Mouse (Mus musculus): Measurements from ENCODE around the gene Pex14. TPM values are rescaled to one million over a fixed set of nuclear protein-coding genes. Genes with fewer than 3 reads are reported as not detected.

Gene Pex14
- polyA plus RNA-seq, 1 experiment, result 12.4 TPM

DNA sequence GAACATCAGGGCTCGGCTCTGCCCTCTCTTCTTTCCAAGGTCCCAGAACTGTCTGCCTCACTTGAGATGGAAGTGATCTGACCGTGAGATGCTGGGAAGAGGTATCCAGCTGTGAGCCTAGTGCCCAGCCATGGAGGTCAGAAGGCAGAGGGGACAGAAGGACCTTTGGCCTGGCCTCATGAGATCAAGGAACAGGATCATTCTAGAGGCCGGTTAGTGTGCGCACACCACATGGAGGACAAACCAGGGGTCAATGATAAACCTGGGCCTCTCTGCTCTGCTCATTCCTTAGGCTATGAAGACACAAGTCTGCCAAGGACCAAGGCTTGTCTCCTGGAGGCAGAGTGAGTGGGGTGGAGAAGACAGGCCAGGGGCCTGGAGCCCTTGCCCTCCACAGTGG is 128.9 kb downstream of the Pex14 start:
- H3K4me3 ChIP-seq (replicated peaks; ENCODE audit: control insufficient read depth, low read depth, low read length), result no peak overlapping the region
- WGBS, result 85% methylated on average over 4 of the region's 4 CpGs
- H3K4me1 ChIP-seq (ENCODE audit: control insufficient read depth, insufficient read depth, low read length), result no peaks in the 10 kb centered on the region
- no peak overlapping the region for H3K27ac ChIP-seq (ENCODE audit: control insufficient read depth, insufficient read depth, low read depth, low read length, poor library complexity)
- TF ChIP-seq POLR2A (IDR thresholded peaks at IDR 0.05; ENCODE audit: borderline replicate concordance, control insufficient read depth, low read depth, low read length) (no peak), CTCF (IDR thresholded peaks at IDR 0.05; ENCODE audit: control insufficient read depth, insufficient read depth, low read length) (no peak)

DNA sequence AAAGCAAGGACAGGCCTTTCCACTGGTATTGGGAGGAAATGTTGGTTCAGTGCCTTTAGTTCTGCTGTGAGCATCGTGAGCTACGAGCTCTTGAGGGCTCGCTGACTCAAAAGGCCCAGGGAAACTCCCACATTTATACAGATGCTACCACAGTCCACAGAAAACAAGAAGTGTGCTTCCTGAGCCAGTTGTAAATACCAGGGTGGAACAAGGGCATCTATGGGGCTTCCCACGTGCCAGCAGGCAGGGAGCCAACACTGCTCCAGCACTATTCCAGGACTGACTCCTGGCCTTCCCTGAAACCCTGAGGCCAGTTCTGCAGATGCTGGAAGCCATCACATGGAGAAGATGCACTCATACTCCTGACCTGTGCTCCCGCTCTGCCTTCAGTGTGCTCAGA is 130.1 kb downstream of the Pex14 start:
- 68% methylated on average over 5 of the region's 5 CpGs for WGBS
- no peak overlapping the region for H3K4me3 ChIP-seq (replicated peaks; ENCODE audit: control insufficient read depth, low read depth, low read length)
- H3K4me1 ChIP-seq (ENCODE audit: control insufficient read depth, insufficient read depth, low read length), result no peaks in the 10 kb centered on the region
- TF ChIP-seq POLR2A (IDR thresholded peaks at IDR 0.05; ENCODE audit: borderline replicate concordance, control insufficient read depth, low read depth, low read length), result no peak
- TF ChIP-seq CTCF (IDR thresholded peaks at IDR 0.05; ENCODE audit: control insufficient read depth, insufficient read depth, low read length), result no peak
- H3K27ac ChIP-seq (ENCODE audit: control insufficient read depth, insufficient read depth, low read depth, low read length, poor library complexity), result no peak overlapping the region

DNA sequence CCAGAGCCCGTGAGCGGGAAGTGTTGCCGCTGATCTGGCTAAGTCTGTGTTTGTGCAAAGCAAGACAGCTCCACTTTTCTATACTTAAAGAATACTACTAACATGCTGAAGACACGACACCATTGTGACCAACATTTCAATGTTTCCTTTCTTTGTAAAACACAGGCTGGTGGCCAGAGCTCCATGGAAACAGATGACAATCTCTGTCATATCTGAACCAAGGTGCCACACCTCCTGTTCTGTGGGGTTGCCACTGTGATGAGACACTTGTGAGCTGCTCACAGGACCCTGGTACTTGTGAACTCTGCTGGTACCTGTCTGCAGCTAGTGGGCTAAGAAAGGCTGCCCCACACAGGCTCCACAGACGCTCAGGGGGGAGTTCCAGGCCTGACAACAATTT is 130.8 kb downstream of the Pex14 start:
- H3K27ac ChIP-seq (ENCODE audit: control insufficient read depth, insufficient read depth, low read depth, low read length, poor library complexity), result no peak overlapping the region
- no peaks in the 10 kb centered on the region for H3K4me1 ChIP-seq (ENCODE audit: control insufficient read depth, insufficient read depth, low read length)
- TF ChIP-seq CTCF (IDR thresholded peaks at IDR 0.05; ENCODE audit: control insufficient read depth, insufficient read depth, low read length), result no peak
- no peak for TF ChIP-seq POLR2A (IDR thresholded peaks at IDR 0.05; ENCODE audit: borderline replicate concordance, control insufficient read depth, low read depth, low read length)
- H3K4me3 ChIP-seq (replicated peaks; ENCODE audit: control insufficient read depth, low read depth, low read length), result no peak overlapping the region
- WGBS, result 82% methylated on average over 5 of the region's 5 CpGs

DNA sequence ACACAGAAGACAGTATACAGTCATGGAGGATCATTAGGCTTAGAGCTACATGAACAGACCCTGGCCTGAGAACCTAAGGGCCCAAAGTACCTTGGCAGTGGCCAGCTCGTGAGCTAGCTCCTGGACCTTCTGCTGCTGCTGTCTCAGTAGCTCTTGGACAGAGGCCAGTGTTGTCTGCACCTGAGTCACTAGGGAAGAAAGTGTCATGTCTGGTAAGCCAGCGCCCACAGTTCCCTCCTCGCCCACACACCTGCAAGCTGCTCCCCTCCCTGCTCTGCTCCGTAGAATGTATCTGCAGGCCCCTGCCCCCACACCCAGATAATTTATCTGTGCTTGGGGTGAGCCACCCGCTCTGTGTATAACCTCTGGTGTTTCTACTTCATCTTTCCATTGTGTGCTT is 133.5 kb downstream of the Pex14 start:
- no peaks in the 10 kb centered on the region for H3K4me1 ChIP-seq (ENCODE audit: control insufficient read depth, insufficient read depth, low read length)
- WGBS, result 83% methylated on average over 5 of the region's 5 CpGs
- no peak overlapping the region for H3K4me3 ChIP-seq (replicated peaks; ENCODE audit: control insufficient read depth, low read depth, low read length)
- TF ChIP-seq CTCF (IDR thresholded peaks at IDR 0.05; ENCODE audit: control insufficient read depth, insufficient read depth, low read length) (no peak), POLR2A (IDR thresholded peaks at IDR 0.05; ENCODE audit: borderline replicate concordance, control insufficient read depth, low read depth, low read length) (no peak)
- no peak overlapping the region for H3K27ac ChIP-seq (ENCODE audit: control insufficient read depth, insufficient read depth, low read depth, low read length, poor library complexity)

DNA sequence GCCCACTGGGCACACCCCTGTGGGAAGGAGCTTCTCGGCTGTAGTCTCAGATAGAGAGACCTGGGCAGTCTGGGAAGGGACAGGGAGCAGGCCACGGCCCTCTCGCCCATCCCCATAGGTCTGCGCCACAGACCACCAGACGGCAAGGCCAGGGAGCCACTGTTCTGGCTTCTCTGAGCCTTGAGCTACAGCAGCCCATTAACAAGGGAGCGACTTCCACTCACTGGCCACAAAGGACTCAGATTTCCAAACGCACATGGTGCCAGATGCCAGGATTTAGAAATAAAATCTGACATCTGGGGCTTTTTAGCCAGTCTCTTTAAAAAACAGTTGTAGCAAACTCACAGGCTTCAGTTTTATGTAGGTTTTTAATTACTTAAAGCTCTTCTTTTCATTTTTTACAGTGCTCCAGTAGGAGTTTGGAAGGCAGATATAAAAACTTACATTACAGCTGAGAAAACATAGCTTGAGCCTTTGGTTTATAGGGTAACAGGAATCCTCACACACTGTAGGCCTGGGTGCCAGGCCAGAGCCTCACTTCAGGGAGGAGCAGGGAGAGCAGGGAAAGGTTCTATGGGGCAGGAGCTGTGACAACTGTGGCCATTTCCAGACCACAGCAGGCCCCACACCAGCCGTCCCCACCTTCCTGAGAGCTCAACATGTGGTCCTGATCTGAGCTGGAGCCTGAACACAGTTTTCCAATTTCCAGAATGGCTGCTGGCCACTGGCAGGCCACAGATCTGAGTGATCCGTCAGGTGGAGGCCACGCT is 134.9 kb downstream of the Pex14 start:
- Histone ChIP-seq H3K4me3 (replicated peaks; ENCODE audit: control insufficient read depth, low read depth, low read length) (no peak overlapping the region), H3K4me1 (ENCODE audit: control insufficient read depth, insufficient read depth, low read length) (no peaks in the 10 kb centered on the region), H3K27ac (ENCODE audit: control insufficient read depth, insufficient read depth, low read depth, low read length, poor library complexity) (no peak overlapping the region)
- 87% methylated on average over 10 of the region's 10 CpGs for WGBS
- no peak for TF ChIP-seq POLR2A (IDR thresholded peaks at IDR 0.05; ENCODE audit: borderline replicate concordance, control insufficient read depth, low read depth, low read length)

DNA sequence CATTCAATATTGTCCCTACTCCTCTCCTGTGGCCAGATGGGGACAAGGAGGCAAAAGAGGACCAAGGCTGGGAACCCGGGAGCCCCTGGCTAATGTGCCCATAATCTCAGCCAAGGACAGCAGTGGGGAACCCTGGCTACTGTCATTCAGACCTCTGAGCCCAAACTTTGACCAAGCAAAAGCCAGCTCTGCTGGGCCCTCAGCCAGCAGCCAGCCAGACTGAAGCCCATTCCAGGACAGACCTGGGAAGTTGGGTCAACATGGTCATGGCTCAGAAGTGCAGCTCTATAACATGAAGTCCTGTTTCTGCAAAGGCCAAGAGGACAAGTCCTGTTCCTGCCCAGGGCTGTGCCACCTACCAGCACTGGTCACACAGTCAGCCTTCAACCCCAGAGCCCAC is 137.6 kb downstream of the Pex14 start:
- no peak for TF ChIP-seq CTCF (IDR thresholded peaks at IDR 0.05; ENCODE audit: control insufficient read depth, insufficient read depth, low read length)
- TF ChIP-seq POLR2A (IDR thresholded peaks at IDR 0.05; ENCODE audit: borderline replicate concordance, control insufficient read depth, low read depth, low read length), result no peak
- WGBS, result 92% methylated on average over 1 of the region's 1 CpGs
- H3K27ac ChIP-seq (ENCODE audit: control insufficient read depth, insufficient read depth, low read depth, low read length, poor library complexity), result no peak overlapping the region
- H3K4me1 ChIP-seq (ENCODE audit: control insufficient read depth, insufficient read depth, low read length), result no peaks in the 10 kb centered on the region
- H3K4me3 ChIP-seq (replicated peaks; ENCODE audit: control insufficient read depth, low read depth, low read length), result no peak overlapping the region

DNA sequence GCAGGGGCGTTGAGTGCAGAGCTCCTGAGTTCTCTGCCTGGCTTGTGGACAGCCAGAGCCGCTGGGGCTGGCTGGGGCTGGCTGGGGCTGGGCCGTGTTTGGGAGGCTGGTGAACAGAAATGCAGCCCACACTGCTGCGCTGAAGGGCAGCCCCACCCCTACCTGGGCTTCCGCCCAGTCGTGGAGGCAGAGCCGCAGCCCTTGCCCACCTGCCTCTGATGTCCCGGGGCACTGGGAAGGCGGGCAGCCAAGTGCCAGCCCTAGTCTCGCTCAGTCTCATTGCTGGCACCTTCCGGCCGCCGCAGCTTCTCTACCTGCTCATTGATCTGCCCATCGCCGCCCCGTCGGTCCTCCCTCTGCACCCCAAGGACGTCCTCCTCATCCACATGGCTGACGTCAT is 138.6 kb downstream of the Pex14 start:
- Histone ChIP-seq H3K4me1 (ENCODE audit: control insufficient read depth, insufficient read depth, low read length) (no peaks in the 10 kb centered on the region), H3K27ac (ENCODE audit: control insufficient read depth, insufficient read depth, low read depth, low read length, poor library complexity) (no peak overlapping the region), H3K4me3 (replicated peaks; ENCODE audit: control insufficient read depth, low read depth, low read length) (no peak overlapping the region)
- WGBS, result 92% methylated on average over 19 of the region's 19 CpGs
- 0 out of 2 replicates have a peak, but pooled peaks have one; percentile 13 for TF ChIP-seq POLR2A (IDR thresholded peaks at IDR 0.05; ENCODE audit: borderline replicate concordance, control insufficient read depth, low read depth, low read length)
- no peak for TF ChIP-seq CTCF (IDR thresholded peaks at IDR 0.05; ENCODE audit: control insufficient read depth, insufficient read depth, low read length)

DNA sequence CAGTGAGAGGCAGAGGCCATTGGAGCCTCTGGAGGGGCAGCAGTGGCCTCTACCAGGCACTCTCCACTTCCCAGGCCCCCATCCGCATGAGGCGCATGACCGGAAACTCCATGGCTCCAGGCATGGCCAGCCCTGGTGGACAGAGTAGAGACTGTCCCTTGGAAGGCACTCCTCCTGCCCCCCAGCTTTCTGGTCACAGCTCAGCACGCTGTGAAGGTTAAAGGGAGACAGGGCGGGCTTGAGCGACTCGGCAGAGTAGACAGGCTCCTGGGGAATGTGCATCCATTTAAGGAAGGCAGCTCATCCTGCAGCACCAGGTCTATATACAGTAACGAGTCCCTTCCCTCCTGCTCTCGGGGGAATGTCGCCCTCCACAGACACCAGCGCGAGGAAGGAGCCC is 139.7 kb downstream of the Pex14 start:
- 88% methylated on average over 12 of the region's 12 CpGs for WGBS
- Histone ChIP-seq H3K4me1 (ENCODE audit: control insufficient read depth, insufficient read depth, low read length) (no peaks in the 10 kb centered on the region), H3K27ac (ENCODE audit: control insufficient read depth, insufficient read depth, low read depth, low read length, poor library complexity) (no peak overlapping the region), H3K4me3 (replicated peaks; ENCODE audit: control insufficient read depth, low read depth, low read length) (no peak overlapping the region)
- no peak for TF ChIP-seq POLR2A (IDR thresholded peaks at IDR 0.05; ENCODE audit: borderline replicate concordance, control insufficient read depth, low read depth, low read length)
- no peak for TF ChIP-seq CTCF (IDR thresholded peaks at IDR 0.05; ENCODE audit: control insufficient read depth, insufficient read depth, low read length)

Measured in bone marrow, adult 2 months (tissue).